Mouse (Mus musculus): ENCODE results near the gene Parp12.

The Parp12 gene

GRCm38 (mm10) chr6:39058389-39058788, 59.8 kb downstream of the Parp12 start:
- DNase-seq (ENCODE audit: low read depth, low spot score) = no peak

GRCm38 (mm10) chr6:39057161-39057560, 61.0 kb downstream of the Parp12 start:
- DNase-seq (ENCODE audit: low read depth, low spot score) = no peak

GRCm38 (mm10) chr6:39055831-39056261, 62.3 kb downstream of the Parp12 start:
- no peak for DNase-seq (ENCODE audit: low read depth, low spot score)

- no peak for DNase-seq (ENCODE audit: low read depth, low spot score)
These were observed 63.2 kb downstream of the Parp12 start for GRCm38 (mm10) chr6:39054878-39055508.

- DNase-seq (ENCODE audit: low read depth, low spot score) = no peak
These were observed 63.8 kb downstream of the Parp12 start for GRCm38 (mm10) chr6:39054206-39054864.

GRCm38 (mm10) chr6:39052636-39053035, 65.5 kb downstream of the Parp12 start:
- peak; percentile 91 for DNase-seq (ENCODE audit: low read depth, low spot score)

- peak; percentile 50 for DNase-seq (ENCODE audit: low read depth, low spot score)
These were observed 66.2 kb downstream of the Parp12 start for GRCm38 (mm10) chr6:39051799-39052556.

GRCm38 (mm10) chr6:39050836-39051235, 67.3 kb downstream of the Parp12 start:
- DNase-seq (ENCODE audit: low read depth, low spot score) = peak; percentile 47

- DNase-seq (ENCODE audit: low read depth, low spot score) = peak; percentile 65
These were observed 69.0 kb downstream of the Parp12 start for GRCm38 (mm10) chr6:39049141-39049540.

- peak; percentile 83 for DNase-seq (ENCODE audit: low read depth, low spot score)
These were observed 77.7 kb downstream of the Parp12 start for GRCm38 (mm10) chr6:39040451-39040850.

Data from brain, adult 2 months (tissue).